Mouse (Mus musculus): ENCODE measurements around the gene Arpc1b. TPM values are rescaled to one million over a fixed set of nuclear protein-coding genes. Genes with fewer than 3 reads are reported as not detected.

Arpc1b gene
- total and polyA plus RNA-seq, 3 experiments, result 230 to 2,252 (median 347) TPM

DNA sequence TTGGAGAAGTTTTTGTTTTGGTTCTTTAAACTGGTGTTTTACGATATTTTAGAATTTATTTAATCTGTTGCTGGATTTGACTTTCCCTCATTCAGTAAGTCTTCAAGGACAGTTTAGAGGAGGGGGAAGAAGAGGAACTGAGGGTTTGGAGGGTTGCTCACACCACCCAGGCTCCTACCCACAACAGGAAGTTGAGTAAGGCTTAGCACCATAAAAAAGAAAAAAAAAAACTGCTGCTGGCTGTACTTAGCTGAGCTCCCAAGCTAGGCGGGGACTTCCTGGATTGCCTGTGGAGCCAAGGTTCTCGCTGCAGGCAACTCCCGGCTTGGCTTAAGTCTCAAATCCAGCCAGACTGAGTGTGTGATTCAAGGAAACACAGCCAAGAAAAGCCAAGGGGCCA is 2.3 kb downstream of the Arpc1b start:
- peak overlapping the region; percentile 90 for H3K4me3 ChIP-seq (ENCODE audit: low read depth, low read length)
- ATAC-seq (ENCODE audit: extremely low read depth, insufficient number of reproducible peaks, low FRiP score, poor library complexity, severe bottlenecking) (peak; percentile 73), DNase-seq (ENCODE audit: low spot score) (peak; percentile 81)

GRCm38 (mm10) chr5:145116916-145117315 is 2.9 kb downstream of the Arpc1b start:
- DNase-seq (ENCODE audit: low spot score) (no peak), ATAC-seq (ENCODE audit: extremely low read depth, insufficient number of reproducible peaks, low FRiP score, poor library complexity, severe bottlenecking) (no peak)
- Histone ChIP-seq H3K9me3 (replicated peaks) (peaks cover 8% of the 10 kb centered on the region), H3K4me1 (ENCODE audit: insufficient read depth, low read depth, low read length) (peaks cover 75% of the 10 kb centered on the region), H3K4me3 (ENCODE audit: low read depth, low read length) (peak overlapping the region; percentile 90), H3K36me3 (replicated peaks) (peaks cover 62% of the 10 kb centered on the region), H3K27me3 (ENCODE audit: insufficient read depth, low read length) (no peaks in the 10 kb centered on the region)
- TF ChIP-seq GATA2 (IDR thresholded peaks at IDR 0.05; ENCODE audit: borderline replicate concordance, low read depth, low read length), result no peak

More for the DNA sequence above, 2.3 kb downstream of the Arpc1b start:
- H3K9me3 ChIP-seq (replicated peaks), result peaks cover 8% of the 10 kb centered on the region
- peaks cover 62% of the 10 kb centered on the region for H3K36me3 ChIP-seq (replicated peaks)
- H3K27me3 ChIP-seq (ENCODE audit: insufficient read depth, low read length), result no peaks in the 10 kb centered on the region
- TF ChIP-seq TAL1 (conservative IDR thresholded peaks at IDR 0.05; ENCODE audit: low read depth, low read length) (no peak), GATA2 (IDR thresholded peaks at IDR 0.05; ENCODE audit: borderline replicate concordance, low read depth, low read length) (no peak), POLR2AphosphoS5 (IDR thresholded peaks at IDR 0.05; ENCODE audit: insufficient replicate concordance, low read depth, low read length) (no peak), GATA1 (IDR thresholded peaks at IDR 0.05; ENCODE audit: borderline replicate concordance, low read length) (no peak), CTCF (IDR thresholded peaks at IDR 0.05; ENCODE audit: low read depth, low read length) (no peak)
- peaks cover 76% of the 10 kb centered on the region for H3K4me1 ChIP-seq (ENCODE audit: insufficient read depth, low read depth, low read length)

DNA sequence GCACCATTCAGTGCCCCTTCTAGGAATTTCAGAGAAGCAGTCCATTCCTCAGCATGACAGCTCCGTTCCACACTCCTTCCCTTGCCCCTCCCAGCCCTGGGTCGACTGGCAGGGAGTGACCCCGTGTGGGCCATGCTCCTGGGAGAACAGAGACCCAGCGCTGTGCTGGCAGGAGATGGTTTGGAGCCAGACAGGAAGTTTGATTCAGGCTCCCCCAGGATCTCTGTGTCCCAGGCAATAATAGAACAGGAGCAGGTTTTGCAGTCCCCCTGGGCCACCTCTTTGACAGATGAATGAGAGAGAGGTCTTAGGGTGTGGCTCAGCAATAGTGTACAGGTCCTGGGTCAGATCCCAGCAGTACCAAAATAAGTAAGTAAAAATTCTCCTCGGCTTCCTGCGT is 4.0 kb downstream of the Arpc1b start:
- H3K4me3 ChIP-seq (ENCODE audit: low read depth, low read length), result no peak overlapping the region
- TF ChIP-seq TAL1 (conservative IDR thresholded peaks at IDR 0.05; ENCODE audit: low read depth, low read length) (no peak), GATA2 (IDR thresholded peaks at IDR 0.05; ENCODE audit: borderline replicate concordance, low read depth, low read length) (no peak), POLR2AphosphoS5 (IDR thresholded peaks at IDR 0.05; ENCODE audit: insufficient replicate concordance, low read depth, low read length) (no peak)

DNA sequence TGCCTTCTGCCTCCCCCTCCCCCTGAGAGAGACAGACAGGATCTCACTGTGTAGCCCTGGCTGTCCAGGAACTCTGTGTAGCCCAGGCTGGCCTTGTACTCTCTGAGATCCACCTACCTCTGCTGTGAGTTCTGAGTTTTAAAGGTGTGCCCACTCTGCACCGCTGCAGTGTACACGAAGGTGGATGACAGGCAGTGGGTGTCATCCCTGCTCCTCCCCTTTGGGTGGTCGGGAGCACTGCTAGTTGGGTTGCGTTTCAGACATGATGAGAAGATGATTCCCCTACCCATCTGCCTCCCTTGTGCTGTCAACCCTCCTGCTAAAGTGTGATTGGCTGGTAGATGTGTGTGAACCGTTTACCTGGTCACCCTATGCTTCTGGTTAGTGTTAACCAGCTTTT is 4.4 kb downstream of the Arpc1b start:
- Histone ChIP-seq H3K27me3 (ENCODE audit: insufficient read depth, low read length) (no peaks in the 10 kb centered on the region), H3K36me3 (replicated peaks) (peaks cover 68% of the 10 kb centered on the region), H3K4me3 (ENCODE audit: low read depth, low read length) (no peak overlapping the region), H3K9me3 (replicated peaks) (peaks cover 11% of the 10 kb centered on the region), H3K4me1 (ENCODE audit: insufficient read depth, low read depth, low read length) (peaks cover 70% of the 10 kb centered on the region)
- ATAC-seq (ENCODE audit: extremely low read depth, insufficient number of reproducible peaks, low FRiP score, poor library complexity, severe bottlenecking), result no peak
- TF ChIP-seq TAL1 (conservative IDR thresholded peaks at IDR 0.05; ENCODE audit: low read depth, low read length), result no peak
- no peak for DNase-seq (ENCODE audit: low spot score)

More for the DNA sequence above, 4.0 kb downstream of the Arpc1b start:
- Histone ChIP-seq H3K4me1 (ENCODE audit: insufficient read depth, low read depth, low read length) (peaks cover 72% of the 10 kb centered on the region), H3K9me3 (replicated peaks) (peaks cover 9% of the 10 kb centered on the region), H3K27me3 (ENCODE audit: insufficient read depth, low read length) (no peaks in the 10 kb centered on the region), H3K36me3 (replicated peaks) (peaks cover 64% of the 10 kb centered on the region)
- ATAC-seq (ENCODE audit: extremely low read depth, insufficient number of reproducible peaks, low FRiP score, poor library complexity, severe bottlenecking) (no peak), DNase-seq (ENCODE audit: low spot score) (no peak)

GRCm38 (mm10) chr5:145119385-145119784 is 5.4 kb downstream of the Arpc1b start:
- no peak for DNase-seq (ENCODE audit: low spot score)
- Histone ChIP-seq H3K9me3 (replicated peaks) (peaks cover 12% of the 10 kb centered on the region), H3K27me3 (ENCODE audit: insufficient read depth, low read length) (no peaks in the 10 kb centered on the region), H3K4me1 (ENCODE audit: insufficient read depth, low read depth, low read length) (peaks cover 68% of the 10 kb centered on the region), H3K4me3 (ENCODE audit: low read depth, low read length) (no peak overlapping the region), H3K36me3 (replicated peaks) (peaks cover 78% of the 10 kb centered on the region)
- TF ChIP-seq CTCF (IDR thresholded peaks at IDR 0.05; ENCODE audit: low read depth, low read length) (no peak), TAL1 (conservative IDR thresholded peaks at IDR 0.05; ENCODE audit: low read depth, low read length) (no peak), GATA1 (IDR thresholded peaks at IDR 0.05; ENCODE audit: borderline replicate concordance, low read length) (no peak), POLR2AphosphoS5 (IDR thresholded peaks at IDR 0.05; ENCODE audit: insufficient replicate concordance, low read depth, low read length) (no peak), GATA2 (IDR thresholded peaks at IDR 0.05; ENCODE audit: borderline replicate concordance, low read depth, low read length) (no peak)
- no peak for ATAC-seq (ENCODE audit: extremely low read depth, insufficient number of reproducible peaks, low FRiP score, poor library complexity, severe bottlenecking)

GRCm38 (mm10) chr5:145120921-145121320 is 6.9 kb downstream of the Arpc1b start:
- TF ChIP-seq GATA2 (IDR thresholded peaks at IDR 0.05; ENCODE audit: borderline replicate concordance, low read depth, low read length), result no peak
- TF ChIP-seq TAL1 (conservative IDR thresholded peaks at IDR 0.05; ENCODE audit: low read depth, low read length), result no peak
- TF ChIP-seq CTCF (IDR thresholded peaks at IDR 0.05; ENCODE audit: low read depth, low read length), result no peak
- TF ChIP-seq GATA1 (IDR thresholded peaks at IDR 0.05; ENCODE audit: borderline replicate concordance, low read length), result no peak
- TF ChIP-seq POLR2AphosphoS5 (IDR thresholded peaks at IDR 0.05; ENCODE audit: insufficient replicate concordance, low read depth, low read length), result no peak
- peaks cover 93% of the 10 kb centered on the region for H3K36me3 ChIP-seq (replicated peaks)
- H3K4me3 ChIP-seq (ENCODE audit: low read depth, low read length), result 0 out of 2 replicates have a peak overlapping the region, but pooled peaks have one; percentile 27
- ATAC-seq (ENCODE audit: extremely low read depth, insufficient number of reproducible peaks, low FRiP score, poor library complexity, severe bottlenecking) (no peak), DNase-seq (ENCODE audit: low spot score) (no peak)
- no peaks in the 10 kb centered on the region for H3K27me3 ChIP-seq (ENCODE audit: insufficient read depth, low read length)
- peaks cover 12% of the 10 kb centered on the region for H3K9me3 ChIP-seq (replicated peaks)
- H3K4me1 ChIP-seq (ENCODE audit: insufficient read depth, low read depth, low read length), result peaks cover 71% of the 10 kb centered on the region

- peaks cover 65% of the 10 kb centered on the region for H3K4me1 ChIP-seq (ENCODE audit: insufficient read depth, low read depth, low read length)
These were observed 9.4 kb downstream of the Arpc1b start for GRCm38 (mm10) chr5:145123396-145123795.

More at GRCm38 (mm10) chr5:145123396-145123795, 9.4 kb downstream of the Arpc1b start:
- peaks cover 11% of the 10 kb centered on the region for H3K9me3 ChIP-seq (replicated peaks)
- no peak overlapping the region for H3K4me3 ChIP-seq (ENCODE audit: low read depth, low read length)
- H3K27me3 ChIP-seq (ENCODE audit: insufficient read depth, low read length), result no peaks in the 10 kb centered on the region
- TF ChIP-seq TAL1 (conservative IDR thresholded peaks at IDR 0.05; ENCODE audit: low read depth, low read length) (no peak), POLR2AphosphoS5 (IDR thresholded peaks at IDR 0.05; ENCODE audit: insufficient replicate concordance, low read depth, low read length) (no peak), GATA2 (IDR thresholded peaks at IDR 0.05; ENCODE audit: borderline replicate concordance, low read depth, low read length) (no peak), GATA1 (IDR thresholded peaks at IDR 0.05; ENCODE audit: borderline replicate concordance, low read length) (no peak), CTCF (IDR thresholded peaks at IDR 0.05; ENCODE audit: low read depth, low read length) (no peak)
- H3K36me3 ChIP-seq (replicated peaks), result peaks cover 100% of the 10 kb centered on the region
- ATAC-seq (ENCODE audit: extremely low read depth, insufficient number of reproducible peaks, low FRiP score, poor library complexity, severe bottlenecking), result no peak
- DNase-seq (ENCODE audit: low spot score), result no peak

Data from G1E (cell line).